Mouse (Mus musculus) granulocyte monocyte progenitor cell, adult 5-6 weeks (primary cell): ENCODE measurements around the gene Tnik. TPM values are rescaled to one million over a fixed set of nuclear protein-coding genes. Genes with fewer than 3 reads are reported as not detected.
A peak's percentile ranks its signal among the peaks of the same experiment; 100 is the strongest.

Experiments used
- ATAC-seq: replicated peaks from 2 replicates; pipeline ENCODE4 v1.8.0; 2016; ENCODE audit warnings: mild to moderate bottlenecking, moderate TSS enrichment, inconsistent platforms; ENCODE audit not compliant: poor library complexity, severe bottlenecking
- total RNA-seq, 2 experiments: library from RNA; stranded (forward) in 1 of 2; stranded (reverse) in 1 of 2; fragments of 200-712, 200-1000 nt in 1 of 2; fragments of >200 nt in 1 of 2; fragmentation: Nextera tagmentation in 1 of 2; gene quantifications; 2 replicates each; pipeline ENCODE4 v1.2.3; 2014 to 2017

Gene Tnik
- total RNA-seq, 2 experiments from 2014 or later: 3.5 to 6.5 TPM

DNA sequence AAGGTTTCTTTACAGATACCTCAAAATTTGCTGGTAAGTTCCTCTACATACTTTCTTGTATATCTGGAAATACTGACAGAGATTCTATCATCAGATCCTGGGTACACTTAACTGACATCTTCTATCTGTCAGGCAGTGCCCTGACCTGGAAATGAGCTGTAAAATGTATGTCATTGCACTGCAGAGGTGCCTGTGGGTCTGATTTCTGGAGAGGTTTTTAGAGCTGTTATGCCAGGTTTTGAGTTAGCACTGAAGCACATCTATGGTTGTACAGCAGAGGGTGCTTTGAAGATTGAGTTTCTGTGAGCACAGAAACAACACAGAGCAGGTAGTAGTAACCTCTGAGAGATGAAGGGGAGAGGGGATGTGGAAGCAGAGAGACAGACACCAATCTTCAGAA, 129.5 kb downstream of the Tnik start:
- no peak for ATAC-seq

DNA sequence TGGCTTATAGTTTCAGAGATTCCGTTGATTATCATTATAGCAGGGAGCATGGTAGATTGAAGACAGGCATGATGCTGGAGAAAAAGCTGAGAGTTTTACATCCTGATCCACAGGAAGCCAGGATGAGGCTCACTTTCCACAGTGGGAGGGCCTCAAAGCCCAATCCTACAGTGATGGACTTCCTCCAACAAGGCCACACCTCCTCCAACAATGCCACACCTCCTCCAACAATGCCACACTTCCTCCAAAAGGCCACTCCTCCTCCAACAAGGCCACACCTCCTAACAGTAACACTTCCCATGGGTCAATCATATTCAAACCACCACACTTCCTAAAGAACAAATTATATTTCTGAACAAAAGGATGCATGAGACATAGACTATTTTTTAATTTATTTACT, 135.8 kb downstream of the Tnik start:
- no peak for ATAC-seq

GRCm38 (mm10) chr3:28399593-28400216, 136.7 kb downstream of the Tnik start:
- ATAC-seq: no peak

DNA sequence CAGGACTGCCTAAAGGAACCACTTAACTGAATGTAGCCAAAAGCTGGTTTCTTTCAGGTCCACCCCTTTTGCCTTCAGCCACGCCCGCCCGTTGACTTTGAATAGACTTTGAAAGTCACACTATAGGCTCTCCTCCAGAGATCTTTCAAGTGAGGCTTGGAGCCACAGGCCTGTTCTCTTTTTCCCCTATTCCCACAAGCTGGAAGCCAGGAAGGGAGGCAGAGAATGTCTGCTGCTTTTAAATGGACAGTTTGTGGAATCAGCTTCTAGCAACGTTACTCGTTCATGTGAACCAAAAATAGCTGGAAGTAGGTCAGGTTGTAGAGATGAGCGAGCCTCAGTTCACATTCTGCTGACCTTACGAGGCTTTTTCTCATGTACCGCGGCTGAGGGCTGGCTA, 138.3 kb downstream of the Tnik start:
- no peak for ATAC-seq

DNA sequence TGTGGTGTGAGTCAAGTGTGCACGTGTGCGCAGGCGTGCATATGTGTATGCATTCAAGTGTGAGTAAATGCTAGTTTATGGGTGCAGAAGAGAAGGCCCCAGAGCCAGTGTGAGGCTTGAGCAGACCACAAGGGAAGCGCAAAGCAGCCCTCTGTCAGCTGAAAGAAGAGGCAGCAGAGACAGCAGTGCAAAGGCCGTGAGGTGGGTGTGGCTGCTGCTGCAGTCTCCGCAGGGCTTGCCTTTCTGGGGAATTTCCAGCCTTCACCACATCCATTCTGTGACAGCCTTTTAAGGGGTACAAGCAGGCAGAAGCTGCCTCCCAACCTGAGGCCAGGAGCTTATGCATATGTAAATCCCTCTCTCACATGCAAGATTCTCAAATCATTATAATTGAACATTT, 139.2 kb downstream of the Tnik start:
- no peak for ATAC-seq

DNA sequence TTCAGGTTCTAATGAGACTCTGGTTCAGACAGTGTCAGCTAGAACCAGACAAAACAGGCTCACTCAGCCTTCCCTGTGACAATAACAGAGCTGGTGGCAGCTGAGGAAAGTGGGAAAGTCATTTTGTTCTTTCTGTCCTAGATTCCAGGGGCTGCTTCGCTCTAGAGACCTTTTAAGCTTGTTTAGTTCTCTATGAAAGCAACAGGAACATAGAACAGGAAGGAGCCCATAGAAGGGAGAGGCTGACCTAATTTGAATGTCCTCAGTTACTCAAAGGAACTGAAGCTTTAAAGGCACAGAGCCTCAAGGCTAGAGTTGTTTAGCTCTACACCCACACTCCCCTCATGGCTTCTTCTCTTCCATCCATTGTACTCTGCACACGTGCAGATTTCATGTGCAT, 142.4 kb downstream of the Tnik start:
- no peak for ATAC-seq

- ATAC-seq: peak; percentile 83
Observed at GRCm38 (mm10) chr3:28408859-28409459, 145.9 kb downstream of the Tnik start.

DNA sequence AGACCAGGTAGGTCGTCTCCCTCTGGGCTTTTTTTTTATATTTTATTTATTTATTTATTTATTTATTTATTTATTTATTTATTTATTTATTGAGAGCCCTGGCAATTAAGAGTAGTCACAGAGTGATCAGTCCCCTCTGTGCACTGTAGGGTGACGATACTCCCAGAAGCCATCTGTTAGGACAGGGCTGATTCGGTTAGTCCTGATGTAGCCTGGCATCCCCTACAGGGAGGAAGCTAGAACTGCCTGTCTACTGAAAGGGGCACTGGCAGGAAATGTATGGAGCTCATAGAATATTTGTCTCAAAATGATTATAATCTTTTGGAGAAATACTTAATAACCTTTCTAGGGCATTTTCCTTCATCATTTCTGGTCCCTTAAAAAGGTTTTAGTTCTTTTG, 147.3 kb downstream of the Tnik start:
- ATAC-seq: no peak

- no peak for ATAC-seq
Observed at GRCm38 (mm10) chr3:28415986-28416385, 153.0 kb downstream of the Tnik start.

GRCm38 (mm10) chr3:28417091-28417715, 154.2 kb downstream of the Tnik start:
- no peak for ATAC-seq

DNA sequence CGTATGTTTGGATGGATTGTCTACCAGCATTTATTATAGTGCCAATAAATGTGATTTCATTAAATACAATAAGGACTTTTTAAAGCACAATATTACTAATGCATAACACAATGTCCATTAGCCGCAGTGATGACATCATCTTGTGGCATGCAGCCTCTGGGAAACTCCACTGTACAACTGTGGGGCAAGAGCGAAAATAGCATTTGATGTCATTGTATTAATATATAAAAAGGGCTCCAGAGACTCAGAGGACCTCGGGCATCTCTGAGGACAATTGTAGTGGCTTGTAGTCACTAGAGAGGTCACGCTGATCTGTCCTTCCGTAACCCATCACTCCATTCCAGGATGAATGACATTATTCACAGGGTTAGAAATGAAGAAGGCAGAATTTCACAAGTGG, 157.2 kb downstream of the Tnik start:
- no peak for ATAC-seq

DNA sequence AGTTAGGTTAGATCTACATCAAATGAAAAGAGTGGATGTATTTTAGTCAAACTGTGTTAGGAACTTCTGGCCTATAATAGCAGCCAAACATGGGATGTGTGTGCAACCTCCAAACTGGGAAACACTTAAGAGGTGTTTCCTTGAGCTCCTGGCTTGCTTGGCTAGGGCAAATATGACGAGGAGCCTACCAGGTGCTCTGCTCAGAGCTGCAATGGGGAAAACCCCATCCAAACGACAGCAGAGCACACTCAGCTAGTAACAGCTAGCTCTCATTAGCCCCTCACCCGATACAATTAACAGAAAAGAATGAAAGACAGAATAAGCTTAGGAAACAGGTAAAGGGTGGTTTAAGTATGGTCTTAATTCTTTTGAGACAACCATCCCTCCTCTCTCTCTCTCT, 157.7 kb downstream of the Tnik start:
- ATAC-seq: no peak

DNA sequence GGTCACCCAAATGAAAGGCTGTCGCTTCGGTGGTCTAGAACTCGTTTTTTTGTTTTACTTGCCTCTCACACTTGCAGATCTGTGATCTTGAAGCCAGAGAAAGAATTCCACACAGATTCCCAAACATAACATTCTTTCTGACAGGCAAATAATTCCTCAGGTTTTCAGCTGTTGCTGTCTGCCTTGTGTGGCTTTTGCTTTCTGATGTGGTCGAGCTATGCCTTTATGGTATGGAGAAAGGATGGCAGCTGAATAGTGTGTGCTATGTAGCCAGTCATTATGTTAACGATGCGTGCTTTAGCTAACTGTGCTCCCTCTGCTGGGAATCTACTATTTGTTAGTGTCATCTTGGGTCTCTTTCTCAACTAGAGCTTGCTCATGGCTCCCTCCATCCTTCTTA, 158.8 kb downstream of the Tnik start:
- no peak for ATAC-seq

DNA sequence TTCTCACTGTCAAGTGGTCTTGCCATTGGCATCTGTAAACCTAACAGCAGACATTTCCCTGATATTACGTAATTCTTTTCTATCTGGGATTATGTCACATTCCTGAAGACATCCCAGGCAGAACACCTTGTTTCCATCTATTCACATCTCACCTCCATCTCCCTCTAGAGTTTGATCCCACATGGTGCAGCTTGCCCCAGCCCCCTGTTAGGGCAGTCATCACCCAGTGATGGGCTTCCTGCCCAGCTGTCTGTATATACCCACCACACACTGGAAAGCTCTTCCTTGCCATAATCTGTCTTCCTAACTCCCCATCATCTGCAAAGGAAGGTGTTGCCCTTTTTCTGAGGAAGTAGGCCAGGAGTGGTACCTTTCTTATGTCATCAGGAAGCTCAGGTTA, 159.2 kb downstream of the Tnik start:
- no peak for ATAC-seq

GRCm38 (mm10) chr3:28425911-28426310, 162.9 kb downstream of the Tnik start:
- ATAC-seq: no peak

GRCm38 (mm10) chr3:28431459-28431858, 168.4 kb downstream of the Tnik start:
- ATAC-seq: no peak

DNA sequence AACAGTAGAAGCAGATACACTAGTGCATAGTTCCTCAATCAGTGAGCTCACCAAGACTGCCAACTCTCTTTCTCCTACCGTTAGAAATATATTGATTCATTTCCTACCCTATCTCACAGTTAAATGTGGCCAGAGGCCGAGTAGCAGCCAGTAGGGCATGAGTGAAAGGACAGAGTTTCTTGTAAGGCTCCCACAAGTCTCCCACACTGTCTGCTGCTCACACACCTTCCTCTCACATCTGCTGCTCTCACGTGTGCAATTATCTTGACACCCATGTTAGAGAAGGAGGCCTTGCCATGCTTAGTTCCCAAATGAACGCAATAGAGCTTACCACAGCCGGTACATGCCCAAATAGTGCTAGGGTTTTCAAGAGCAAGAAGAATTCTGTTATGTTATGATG, 169.3 kb downstream of the Tnik start:
- no peak for ATAC-seq

- no peak for ATAC-seq
Observed at GRCm38 (mm10) chr3:28435478-28435877, 172.5 kb downstream of the Tnik start.

DNA sequence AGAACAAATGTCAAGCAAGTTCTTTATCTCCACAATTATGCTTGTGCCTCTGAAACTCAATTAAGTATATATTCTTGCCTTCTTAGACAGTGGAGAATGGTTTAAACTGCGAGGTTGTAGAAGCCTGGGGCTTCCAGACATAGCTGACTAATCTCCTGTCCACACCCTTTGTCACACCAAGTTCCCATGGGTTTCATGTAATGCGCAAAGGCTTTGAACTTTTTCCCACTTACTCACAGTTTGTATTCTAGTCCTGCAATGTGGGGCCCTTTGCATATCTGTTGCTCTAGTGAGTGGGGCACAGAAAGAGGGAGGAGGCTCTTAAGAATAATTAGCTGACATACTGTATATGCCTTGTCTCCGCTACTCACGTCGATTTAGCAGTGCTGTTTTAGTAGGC, 174.4 kb downstream of the Tnik start:
- no peak for ATAC-seq

DNA sequence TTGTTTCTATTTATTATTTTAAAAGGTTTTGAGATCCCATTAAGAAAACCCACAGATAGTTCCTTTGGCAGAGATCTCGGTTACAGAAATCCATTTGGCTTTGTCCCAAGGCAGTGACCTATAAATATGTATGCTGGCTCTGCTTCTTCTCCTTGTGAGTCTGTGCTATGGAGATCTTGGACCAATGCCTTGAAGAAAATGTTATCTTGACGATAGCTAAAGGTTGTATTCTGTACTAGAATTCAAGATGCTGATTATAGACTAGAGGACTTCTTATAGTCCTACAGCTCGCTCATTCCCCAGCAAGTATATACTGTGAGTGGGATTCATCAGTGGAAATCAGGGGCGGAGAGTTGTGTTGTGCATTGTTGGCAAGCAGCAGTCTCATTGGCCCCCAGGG, 178.5 kb downstream of the Tnik start:
- ATAC-seq: no peak

DNA sequence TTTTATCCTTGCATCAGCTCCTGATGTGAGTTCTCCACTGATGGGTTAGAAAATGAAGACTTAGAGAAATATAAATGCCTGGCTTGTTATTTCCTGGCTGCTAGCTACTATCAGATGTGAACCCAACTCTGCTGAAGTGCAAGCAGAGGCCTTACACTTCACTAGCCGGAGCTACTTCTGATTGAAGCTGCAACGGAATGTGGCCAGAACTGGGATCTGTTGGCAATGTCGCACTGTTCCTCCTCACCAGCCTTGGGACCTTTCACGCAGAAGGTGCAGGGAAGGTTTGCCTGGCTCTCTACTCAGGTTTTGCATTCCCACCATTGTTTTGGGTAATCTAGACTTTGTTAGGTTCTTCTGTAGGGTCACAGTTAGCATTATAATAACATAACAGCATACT, 179.1 kb downstream of the Tnik start:
- ATAC-seq: no peak

DNA sequence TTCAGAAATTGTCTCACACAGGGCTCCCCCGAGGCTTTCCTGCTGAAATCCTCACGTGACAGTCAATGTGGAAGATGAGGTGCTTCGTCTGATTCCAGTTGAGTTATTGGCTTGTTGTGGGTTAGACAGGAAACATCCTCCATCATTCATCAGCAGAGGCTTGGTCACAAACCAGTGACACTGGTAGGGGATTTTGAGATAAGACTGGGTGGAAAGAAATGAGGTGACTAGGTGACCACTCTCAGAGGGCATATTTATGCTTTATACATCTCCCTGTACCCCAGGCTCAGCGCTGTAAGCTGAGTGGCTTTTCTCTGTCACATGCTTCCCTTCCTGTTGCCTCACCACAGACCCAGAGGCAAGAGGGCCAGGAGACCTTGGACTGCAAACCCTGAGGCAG, 184.9 kb downstream of the Tnik start:
- ATAC-seq: no peak
